Mouse (Mus musculus): ENCODE measurements around the gene Fbxo17.
A peak's percentile ranks its signal among the peaks of the same experiment; 100 is the strongest.

The Fbxo17 gene

GRCm38 (mm10) chr7:28719159-28719558 is 2.6 kb downstream of the Fbxo17 start:
- no peak for DNase-seq (ENCODE audit: low read depth, low spot score)

GRCm38 (mm10) chr7:28719650-28720049 is 3.0 kb downstream of the Fbxo17 start:
- no peak for DNase-seq (ENCODE audit: low read depth, low spot score)

GRCm38 (mm10) chr7:28720753-28721537 is 4.3 kb downstream of the Fbxo17 start:
- peak; percentile 48 for DNase-seq (ENCODE audit: low read depth, low spot score)

- no peak for DNase-seq (ENCODE audit: low read depth, low spot score)
Observed at GRCm38 (mm10) chr7:28722079-28722478, 5.5 kb downstream of the Fbxo17 start.

GRCm38 (mm10) chr7:28724613-28725012 is 8.0 kb downstream of the Fbxo17 start:
- DNase-seq (ENCODE audit: low read depth, low spot score): no peak

GRCm38 (mm10) chr7:28726600-28726999 is 10.0 kb downstream of the Fbxo17 start:
- DNase-seq (ENCODE audit: low read depth, low spot score): peak; percentile 86

GRCm38 (mm10) chr7:28727649-28728340 is 11.2 kb downstream of the Fbxo17 start:
- DNase-seq (ENCODE audit: low read depth, low spot score): no peak

- peak; percentile 86 for DNase-seq (ENCODE audit: low read depth, low spot score)
Observed at GRCm38 (mm10) chr7:28732341-28733142, 15.9 kb downstream of the Fbxo17 start.

- no peak for DNase-seq (ENCODE audit: low read depth, low spot score)
Observed at GRCm38 (mm10) chr7:28733211-28733610, 16.6 kb downstream of the Fbxo17 start.

- no peak for DNase-seq (ENCODE audit: low read depth, low spot score)
Observed at GRCm38 (mm10) chr7:28735701-28736100, 19.1 kb downstream of the Fbxo17 start.

- no peak for DNase-seq (ENCODE audit: low read depth, low spot score)
Observed at GRCm38 (mm10) chr7:28739829-28740228, 23.2 kb downstream of the Fbxo17 start.

GRCm38 (mm10) chr7:28740949-28741348 is 24.3 kb downstream of the Fbxo17 start:
- DNase-seq (ENCODE audit: low read depth, low spot score): no peak

- DNase-seq (ENCODE audit: low read depth, low spot score): no peak
Observed at GRCm38 (mm10) chr7:28741368-28741708, 24.7 kb downstream of the Fbxo17 start.

- DNase-seq (ENCODE audit: low read depth, low spot score): peak; percentile 98
Observed at GRCm38 (mm10) chr7:28741709-28742438, 25.3 kb downstream of the Fbxo17 start, which contains the start of the genes Mrps12 and Sars2. Mrps12 (minus strand) TSS chr7:28741820. Sars2 (plus strand) TSS chr7:28741992.

GRCm38 (mm10) chr7:28749935-28750334 is 33.3 kb downstream of the Fbxo17 start:
- DNase-seq (ENCODE audit: low read depth, low spot score): no peak

GRCm38 (mm10) chr7:28756079-28756478 is 39.5 kb downstream of the Fbxo17 start, which contains the start of gene Ccer2:
Ccer2 (plus strand) TSS chr7:28756174.
- no peak for DNase-seq (ENCODE audit: low read depth, low spot score)

- no peak for DNase-seq (ENCODE audit: low read depth, low spot score)
Observed at GRCm38 (mm10) chr7:28758623-28759022, 42.0 kb downstream of the Fbxo17 start.

GRCm38 (mm10) chr7:28761907-28762306 is 45.3 kb downstream of the Fbxo17 start:
- no peak for DNase-seq (ENCODE audit: low read depth, low spot score)

- DNase-seq (ENCODE audit: low read depth, low spot score): no peak
Observed at GRCm38 (mm10) chr7:28765211-28765610, 48.6 kb downstream of the Fbxo17 start.

GRCm38 (mm10) chr7:28766173-28766879 is 49.7 kb downstream of the Fbxo17 start, which contains the start of gene Sirt2:
Sirt2 (plus strand) TSS chr7:28766735.
- DNase-seq (ENCODE audit: low read depth, low spot score): peak; percentile 98

GRCm38 (mm10) chr7:28766910-28767309 is 50.3 kb downstream of the Fbxo17 start:
- DNase-seq (ENCODE audit: low read depth, low spot score): no peak
